Mouse (Mus musculus) ovary, adult 18-20 months (tissue): Measurements from ENCODE around the gene Ccdc24.

Source experiments
- DNase-seq: peaks from one replicate; pipeline ENCODE4 v3.0.0; 2022; ENCODE audit warnings: low spot score, mixed read lengths

Gene Ccdc24

GRCm38 (mm10) chr4:117891738-117892161, 19.4 kb upstream of the Ccdc24 start, which contains the start of gene Dph2:
TSS of gene Dph2 (minus strand) at chr4:117892032.
- DNase-seq = peak; percentile 72

- no peak for DNase-seq
Observed at GRCm38 (mm10) chr4:117890750-117891149, 18.4 kb upstream of the Ccdc24 start.

DNA sequence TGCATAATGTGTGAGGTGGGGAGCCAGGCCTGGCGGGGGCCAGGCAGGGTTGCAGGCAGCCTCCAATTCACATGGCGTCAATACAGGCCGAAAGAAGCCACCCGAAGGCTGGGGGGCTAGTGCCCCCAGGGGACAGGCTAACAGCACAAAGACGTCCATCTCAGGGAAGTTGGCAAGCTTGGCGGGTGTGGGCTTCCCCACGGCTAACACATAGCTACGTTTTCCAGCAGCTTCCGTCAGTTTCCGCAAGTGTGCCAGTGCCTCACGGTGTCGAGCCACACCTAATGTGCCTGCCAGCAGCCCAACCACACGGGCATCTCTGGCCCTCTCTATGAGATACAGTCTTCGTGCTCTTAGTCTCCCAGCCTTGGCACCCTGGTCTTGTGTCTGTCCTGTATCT, 17.7 kb upstream of the Ccdc24 start:
- no peak for DNase-seq

DNA sequence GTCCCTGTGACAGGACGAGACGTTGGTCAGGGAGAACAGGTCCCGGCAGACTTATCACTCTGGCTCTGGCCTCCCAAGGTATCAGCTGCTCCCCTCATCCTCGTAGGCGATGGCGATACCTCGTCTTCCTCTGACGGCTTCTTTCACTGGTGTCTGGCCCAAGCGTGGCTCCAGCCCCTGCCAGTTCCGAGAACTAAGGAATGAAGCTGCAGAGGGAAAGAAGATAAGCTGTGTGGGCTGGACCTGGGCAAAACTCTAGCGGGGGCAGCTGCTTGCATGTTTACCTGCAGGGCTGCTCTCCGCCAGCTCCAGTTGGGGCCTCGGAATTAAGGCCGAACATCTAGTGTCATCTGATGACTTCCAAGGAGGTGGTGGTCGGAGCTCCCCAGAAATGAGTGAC, 17.1 kb upstream of the Ccdc24 start:
- no peak for DNase-seq

DNA sequence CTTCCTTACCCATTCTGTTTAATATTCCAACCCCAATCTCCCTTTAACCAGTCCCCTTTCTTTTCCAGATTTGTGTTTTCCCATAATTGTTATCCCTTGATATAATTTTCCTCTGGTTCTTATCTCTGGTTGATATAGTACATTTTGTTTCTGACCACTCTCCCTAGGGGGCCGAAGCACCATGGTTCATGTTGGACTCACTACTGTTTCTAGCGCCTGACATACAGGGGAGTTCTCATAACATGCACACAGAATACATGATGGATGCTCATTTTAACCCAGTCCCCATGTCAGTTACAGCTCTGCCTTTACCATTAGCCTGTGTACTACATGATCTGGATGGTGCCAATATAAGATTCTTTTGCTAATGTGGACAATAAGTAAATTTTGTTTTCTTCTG, 15.6 kb upstream of the Ccdc24 start:
- DNase-seq = no peak

GRCm38 (mm10) chr4:117887133-117887532, 14.8 kb upstream of the Ccdc24 start, which contains the start of gene Atp6v0b:
TSS of gene Atp6v0b (minus strand) at chr4:117887333.
- peak; percentile 82 for DNase-seq

DNA sequence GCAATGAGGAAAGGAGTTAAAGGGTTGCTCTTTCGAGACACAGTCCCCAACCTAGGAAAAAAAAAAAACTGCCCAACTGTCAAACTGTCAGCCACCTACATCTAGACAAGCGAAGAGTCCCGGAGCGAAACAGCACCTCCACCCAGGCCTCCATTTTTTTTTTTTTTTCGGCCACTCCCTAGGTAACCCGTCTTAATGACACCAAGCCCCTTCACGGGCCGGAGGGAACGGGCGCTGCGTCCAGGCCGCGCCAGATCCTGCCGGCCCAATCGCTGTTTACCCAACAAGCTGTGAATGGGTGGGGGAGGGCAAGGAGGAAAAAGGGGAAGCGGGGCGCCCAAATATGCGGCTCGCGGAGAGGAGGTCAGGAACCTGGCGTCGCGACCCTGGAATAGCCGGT, 14.3 kb upstream of the Ccdc24 start:
- no peak for DNase-seq

GRCm38 (mm10) chr4:117885994-117886393, 13.6 kb upstream of the Ccdc24 start:
- DNase-seq = no peak

GRCm38 (mm10) chr4:117885093-117885492, 12.7 kb upstream of the Ccdc24 start:
- DNase-seq = no peak

GRCm38 (mm10) chr4:117884146-117884545, 11.8 kb upstream of the Ccdc24 start:
- no peak for DNase-seq

- DNase-seq = no peak
Observed at GRCm38 (mm10) chr4:117882701-117883691, 10.6 kb upstream of the Ccdc24 start, which contains the start of gene B4galt2. TSS of gene B4galt2 (minus strand) at chr4:117883487.

GRCm38 (mm10) chr4:117878703-117879102, 6.3 kb upstream of the Ccdc24 start:
- DNase-seq = no peak

DNA sequence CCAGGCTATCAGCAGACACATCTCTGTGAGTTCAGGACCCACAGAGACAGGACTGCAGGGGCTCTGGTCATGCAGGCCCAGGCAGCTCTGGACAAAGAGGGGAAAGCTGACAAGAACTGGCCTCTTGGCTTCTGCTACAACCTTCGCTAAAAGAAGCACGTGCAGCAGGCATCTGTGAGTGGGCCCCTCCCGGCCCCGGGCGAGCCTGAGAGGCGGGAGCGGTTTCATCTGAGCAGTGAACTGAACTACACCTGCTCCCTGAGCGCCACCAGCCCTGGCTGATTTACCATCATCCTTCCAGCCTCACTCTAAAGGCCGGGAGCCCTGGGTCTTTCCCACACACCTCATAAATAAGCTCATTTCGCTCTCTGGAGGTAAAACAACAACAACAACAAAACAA, 5.9 kb upstream of the Ccdc24 start:
- DNase-seq = no peak

DNA sequence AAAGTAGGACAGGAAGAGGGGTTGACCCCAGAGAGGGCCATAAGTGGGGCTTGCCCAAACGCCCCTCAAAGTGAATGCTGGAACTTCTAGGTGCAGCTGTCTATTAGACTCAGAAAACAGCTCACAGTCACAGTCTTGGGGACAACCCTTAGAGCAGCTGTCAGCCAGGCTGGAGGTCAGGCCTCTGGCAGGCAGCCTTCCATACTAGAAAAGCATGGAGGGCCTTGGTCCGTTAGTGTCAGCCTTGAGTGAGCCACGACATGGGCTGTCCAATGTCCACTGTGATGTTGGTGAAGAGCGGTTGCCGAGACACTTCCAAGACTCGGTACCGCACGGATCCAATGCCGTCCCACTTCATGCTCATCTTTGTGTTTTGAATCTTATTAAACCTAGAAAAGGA, 1.3 kb upstream of the Ccdc24 start:
- no peak for DNase-seq

GRCm38 (mm10) chr4:117871787-117872186, 570 bp downstream of the Ccdc24 start:
- no peak for DNase-seq

GRCm38 (mm10) chr4:117870437-117870836, 1.9 kb downstream of the Ccdc24 start:
- no peak for DNase-seq

DNA sequence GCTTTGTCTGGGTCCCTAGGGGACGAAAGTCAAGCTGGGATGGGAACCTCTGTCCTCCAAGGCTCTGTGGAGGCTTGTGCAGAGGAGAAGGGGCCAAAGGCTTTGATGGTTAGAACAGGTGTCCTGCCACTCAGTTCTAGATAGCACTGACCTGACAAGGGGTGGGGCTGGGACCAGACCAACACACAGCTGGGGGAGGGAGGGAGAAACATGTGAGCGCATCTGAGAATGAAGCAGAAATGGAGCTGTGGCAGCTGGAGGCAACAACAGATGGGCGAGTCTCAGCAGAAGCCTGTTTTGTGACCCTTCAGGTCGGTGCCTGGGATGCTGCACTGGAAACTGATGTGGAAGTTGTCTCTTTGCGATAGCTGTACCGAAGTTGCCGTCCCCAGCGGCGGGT, 3.0 kb downstream of the Ccdc24 start:
- DNase-seq = no peak

- DNase-seq = no peak
Observed at GRCm38 (mm10) chr4:117867823-117868222, 4.5 kb downstream of the Ccdc24 start.

- no peak for DNase-seq
Observed at GRCm38 (mm10) chr4:117867000-117867399, 5.4 kb downstream of the Ccdc24 start.

GRCm38 (mm10) chr4:117866083-117866482, 6.3 kb downstream of the Ccdc24 start:
- peak; percentile 87 for DNase-seq

DNA sequence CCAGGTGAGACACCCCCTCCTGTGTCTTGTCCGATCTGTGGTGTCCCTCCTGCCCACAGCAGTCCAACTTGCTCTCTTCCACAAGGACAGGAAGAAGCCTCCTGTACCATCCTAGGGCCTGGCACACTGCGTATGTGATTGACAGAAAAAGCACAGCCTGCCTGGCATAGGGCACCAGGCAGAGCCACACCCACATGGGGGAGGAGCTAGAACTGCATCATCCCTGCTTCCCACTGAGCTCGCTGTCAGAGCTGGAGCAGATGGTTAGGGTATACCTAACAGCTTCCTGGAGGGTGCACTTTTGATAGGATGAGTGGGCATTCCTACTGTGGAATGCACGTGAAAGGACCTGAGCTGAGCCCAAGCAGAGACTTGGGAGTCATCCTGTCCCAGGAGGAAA, 9.5 kb downstream of the Ccdc24 start:
- no peak for DNase-seq

DNA sequence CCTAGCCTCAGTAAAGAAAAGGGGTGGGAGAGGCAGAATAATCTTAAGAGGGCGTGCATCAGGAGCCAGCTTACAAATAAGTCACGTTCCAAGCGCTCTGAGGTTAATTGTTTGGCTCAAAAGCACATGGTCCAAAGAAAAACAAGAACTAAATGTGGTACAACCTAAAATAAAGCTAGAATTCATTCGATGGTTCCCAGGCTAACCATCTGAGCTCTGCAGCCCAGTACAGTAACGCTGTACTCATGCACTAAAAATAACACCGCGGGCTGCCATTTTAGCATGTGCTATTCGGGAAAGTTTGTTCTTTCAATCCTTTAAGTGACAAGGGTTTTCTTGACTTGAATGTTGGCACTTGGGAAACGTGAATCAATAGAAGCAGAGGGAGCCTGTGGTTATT, 11.8 kb downstream of the Ccdc24 start:
- DNase-seq = no peak

- DNase-seq = no peak
Observed at GRCm38 (mm10) chr4:117858794-117859193, 13.6 kb downstream of the Ccdc24 start.

- DNase-seq = no peak
Observed at GRCm38 (mm10) chr4:117855146-117855545, 17.2 kb downstream of the Ccdc24 start.
